Comparison of ENCODE assay signal across 8 mouse cellular contexts in the genomic region with DNA sequence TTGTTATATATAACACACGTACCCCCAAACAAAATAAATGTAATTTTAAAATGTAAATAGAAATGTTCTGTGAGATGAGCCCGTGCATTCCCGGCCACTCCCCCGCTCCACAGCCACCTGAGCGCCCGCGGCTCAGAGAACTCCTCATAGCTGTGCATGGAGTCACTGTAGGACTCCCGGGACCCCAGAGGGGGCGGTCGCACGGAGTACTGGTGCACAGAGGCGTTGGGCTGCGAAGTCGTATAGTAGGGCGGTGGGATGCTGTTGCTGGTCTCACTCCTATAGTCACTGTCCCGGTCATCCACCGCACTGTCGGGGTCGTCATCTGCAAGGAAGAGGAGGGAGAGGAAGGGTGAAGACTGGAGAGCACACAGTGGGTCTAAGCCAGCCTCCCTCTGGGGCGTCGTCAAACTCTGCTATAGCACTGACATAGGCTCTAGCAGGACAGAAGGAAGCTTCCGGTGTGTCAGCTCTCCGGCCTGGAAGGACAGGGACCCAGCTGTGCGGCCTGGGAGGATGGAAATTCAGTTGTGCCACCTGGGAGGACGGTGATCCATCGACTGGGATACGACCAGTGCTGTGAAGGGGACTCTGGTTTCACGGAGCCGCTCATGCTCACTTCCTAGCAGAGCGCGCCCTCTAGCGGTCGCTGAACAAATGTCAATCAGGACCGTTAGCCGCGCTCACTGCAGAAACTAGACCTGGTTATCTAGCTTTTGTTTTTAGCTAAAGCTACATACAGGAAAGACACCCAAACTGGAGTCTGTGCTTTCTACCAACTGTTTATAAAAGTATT. TPM values are rescaled to one million over a fixed set of nuclear protein-coding genes. Genes with fewer than 3 reads are reported as not detected.
DNase-seq lines count a peak whose midpoint lies in the region; ATAC-seq and TF ChIP-seq lines count a peak whose summit lies in the region.

No protein-coding gene starts in this region.

- no peak overlapping the region for H3K27ac ChIP-seq in embryonic facial prominence, embryonic 11.5 days (replicated peaks; ENCODE audit: low read depth, low read length)
- no peak overlapping the region for H3K27ac ChIP-seq in heart, adult 2 months

- TF ChIP-seq CTCF in heart, adult 2 months (IDR thresholded peaks at IDR 0.05) = peak; percentile 97

- no peak overlapping the region for H3K4me3 ChIP-seq in embryonic facial prominence, embryonic 11.5 days (ENCODE audit: low read depth, low read length)
- no peak overlapping the region for H3K4me3 ChIP-seq in heart, adult 2 months

- DNase-seq in 416B (ENCODE audit: low read depth) = peak; percentile 85
- peak; percentile 89 for DNase-seq in adrenal gland, postnatal 25 days
- DNase-seq in embryonic facial prominence, embryonic 11.5 days (ENCODE audit: low spot score) = peak; percentile 93
- DNase-seq in heart, adult 2 months = peak; percentile 82 to 88
- DNase-seq in kidney, adult 9 months = peak; percentile 82
- peak; percentile 86 for DNase-seq in liver
- DNase-seq in monocyte, adult 2 months (ENCODE audit: low read depth in 1 of 2, low spot score in 2 of 2) = peak; percentile 45 to 69
- DNase-seq in spleen, postnatal 10 days (ENCODE audit: low spot score in 2 of 2) = peak; percentile 79 to 90

- H3K27me3 ChIP-seq in embryonic facial prominence, embryonic 11.5 days (ENCODE audit: control insufficient read depth, insufficient read depth, low read length) = peaks cover 33% of the 10 kb centered on the region
- H3K27me3 ChIP-seq in heart, adult 2 months (ENCODE audit: control insufficient read depth, insufficient read depth, low read length) = no peaks in the 10 kb centered on the region; the same call in 1 of the 2 replicates

- no peaks in the 10 kb centered on the region for H3K36me3 ChIP-seq in embryonic facial prominence, embryonic 11.5 days (replicated peaks; ENCODE audit: control insufficient read depth, insufficient read depth, low read depth, low read length)
- H3K36me3 ChIP-seq in heart, adult 2 months (ENCODE audit: control insufficient read depth, insufficient read depth, low read length) = no peaks in the 10 kb centered on the region

- no peak overlapping the region for H3K9ac ChIP-seq in embryonic facial prominence, embryonic 11.5 days (replicated peaks; ENCODE audit: low read length)
- no peak overlapping the region for H3K9ac ChIP-seq in heart, adult 2 months (ENCODE audit: low read depth, low read length)

- no peak overlapping the region for H3K4me2 ChIP-seq in embryonic facial prominence, embryonic 11.5 days (ENCODE audit: low read depth, low read length)

- TF ChIP-seq POLR2A in heart, adult 2 months (IDR thresholded peaks at IDR 0.05; ENCODE audit: insufficient read depth, low read depth, low read length) = no peak

- ATAC-seq in embryonic facial prominence, embryonic 11.5 days (replicated peaks; ENCODE audit: insufficient number of reproducible peaks, low FRiP score, low TSS enrichment, low read depth) = peak; percentile 46; the same call in 1 of the 2 replicates

- no peaks in the 10 kb centered on the region for H3K79me2 ChIP-seq in heart, adult 2 months (replicated peaks; ENCODE audit: control insufficient read depth, insufficient read depth, low read length)

- no peaks in the 10 kb centered on the region for H3K9me3 ChIP-seq in embryonic facial prominence, embryonic 11.5 days (replicated peaks; ENCODE audit: control insufficient read depth, low read length)

- TF ChIP-seq EP300 in heart, adult 2 months (IDR thresholded peaks at IDR 0.05; ENCODE audit: insufficient read depth, low read depth, low read length) = peak; percentile 78; the same call in 1 of the 2 replicates

- WGBS in embryonic facial prominence, embryonic 11.5 days = 8% methylated on average over 36 of the region's 36 CpGs
- WGBS in heart, adult 2 months = 11% methylated on average over 36 of the region's 36 CpGs

- intact Hi-C loops in heart, adult 2 months (cut with DNase I) = loop anchor here (1.0 to 5.0 kb wide), 4 partner anchors 48 to 220 kb away; partner anchors contain the start of gene Colgalt1

- no peaks in the 10 kb centered on the region for H3K4me1 ChIP-seq in embryonic facial prominence, embryonic 11.5 days (ENCODE audit: control insufficient read depth, insufficient read depth, low read length)
- no peaks in the 10 kb centered on the region for H3K4me1 ChIP-seq in heart, adult 2 months (ENCODE audit: control insufficient read depth, insufficient read depth, low read length)

RNA-seq across cellular contexts. Expression of gene Unc13a, which starts 11.0 kb away (rescaled TPM):
- total RNA-seq in adrenal gland, postnatal 25 days (2021) = 8.3 and 8.4 TPM in 2 replicates
- 1.2 and 1.7 TPM in 2 replicates for polyA plus RNA-seq in embryonic facial prominence, embryonic 11.5 days (2014; fragmentation: Nextera tagmentation; extraction: Ambion mirVana)
- total RNA-seq in heart, adult 2 months (2021) = under 1 TPM; 0.61 to 0.86 TPM
- polyA plus RNA-seq in heart, adult 2 months (2012; rRNA removed) = 1.4 and 1.8 TPM in 2 replicates

RNA-seq across cellular contexts. Expression of gene Jak3, which starts 15.6 kb away (rescaled TPM):
- 11.7 and 14.3 TPM in 2 replicates for total RNA-seq in adrenal gland, postnatal 25 days (2021)
- polyA plus RNA-seq in embryonic facial prominence, embryonic 11.5 days (2014; fragmentation: Nextera tagmentation; extraction: Ambion mirVana) = 1.2 and 1.9 TPM in 2 replicates
- 1 to 10 TPM; 8.1 to 8.6 TPM for total RNA-seq in heart, adult 2 months (2021)
- 23.3 and 24.0 TPM in 2 replicates for polyA plus RNA-seq in heart, adult 2 months (2012; rRNA removed)

RNA-seq across cellular contexts. Expression of gene Insl3, which starts 28.5 kb away (rescaled TPM):
- 6.1 and 7.8 TPM in 2 replicates for total RNA-seq in adrenal gland, postnatal 25 days (2021)
- polyA plus RNA-seq in embryonic facial prominence, embryonic 11.5 days (2014; fragmentation: Nextera tagmentation; extraction: Ambion mirVana) = 0.42 TPM in 1 of 2 replicates, not detected in the other
- total RNA-seq in heart, adult 2 months (2021) = 1 to 10 TPM; 4.0 to 4.1 TPM
- 16.3 and 19.3 TPM in 2 replicates for polyA plus RNA-seq in heart, adult 2 months (2012; rRNA removed)

RNA-seq across cellular contexts. Expression of gene B3gnt3, which starts 41.1 kb away (rescaled TPM):
- total RNA-seq in adrenal gland, postnatal 25 days (2021) = 3.7 and 4.8 TPM in 2 replicates
- polyA plus RNA-seq in embryonic facial prominence, embryonic 11.5 days (2014; fragmentation: Nextera tagmentation; extraction: Ambion mirVana) = 0.47 and 0.58 TPM in 2 replicates
- 1 to 10 TPM; 6.1 to 6.4 TPM for total RNA-seq in heart, adult 2 months (2021)
- 5.4 and 8.6 TPM in 2 replicates for polyA plus RNA-seq in heart, adult 2 months (2012; rRNA removed)

RNA-seq across cellular contexts. Expression of gene Colgalt1, which starts 49.7 kb away (rescaled TPM):
- 64.6 and 66.2 TPM in 2 replicates for total RNA-seq in adrenal gland, postnatal 25 days (2021)
- 45.2 and 48.2 TPM in 2 replicates for polyA plus RNA-seq in embryonic facial prominence, embryonic 11.5 days (2014; fragmentation: Nextera tagmentation; extraction: Ambion mirVana)
- total RNA-seq in heart, adult 2 months (2021) = 10 to 100 TPM; 39.3 to 39.6 TPM
- 55.8 and 76.6 TPM in 2 replicates for polyA plus RNA-seq in heart, adult 2 months (2012; rRNA removed)
